Mouse (Mus musculus) midbrain, postnatal 0 days (tissue): Measurements from ENCODE around the gene Kcnc1. TPM values are rescaled to one million over a fixed set of nuclear protein-coding genes. Genes with fewer than 3 reads are reported as not detected.

Experiments used
- ATAC-seq: fragments of 200-750 bp; cut with Nextera tagmentation; 2 replicates; pipeline ENCODE4 v1.8.0; 2017; ENCODE audit warnings: moderate number of reproducible peaks, mild to moderate bottlenecking, moderate TSS enrichment, moderate library complexity; ENCODE audit not compliant: low FRiP score
- DNase-seq: peaks from one replicate; pipeline ENCODE4 v3.0.0-alpha.2; 2015; ENCODE audit warnings: low spot score
- H3K27ac ChIP-seq: fragments of 300-500 bp; sonication (generic); 2 replicates; pipeline ENCODE4 v1.5.1; 2014; ENCODE audit warnings: low read depth, mild to moderate bottlenecking, low read length, mixed read lengths
- H3K27me3 ChIP-seq: fragments of 300-500 bp; sonication (generic); 2 replicates; pipeline ENCODE4 v1.6.1; 2014; ENCODE audit warnings: low read length, control low read depth, mixed read lengths; ENCODE audit not compliant: insufficient read depth
- H3K36me3 ChIP-seq: fragments of 300-500 bp; sonication (generic); 2 replicates; pipeline ENCODE4 v1.6.1; 2014; ENCODE audit warnings: low read length, control low read depth, mixed read lengths; ENCODE audit not compliant: insufficient read depth
- H3K4me1 ChIP-seq: fragments of 300-500 bp; sonication (generic); 2 replicates; pipeline ENCODE4 v1.6.1; 2014; ENCODE audit warnings: mild to moderate bottlenecking, control low read depth, antibody characterized with exemption, low read length, mixed read lengths; ENCODE audit not compliant: insufficient read depth
- H3K4me2 ChIP-seq: fragments of 300-500 bp; sonication (generic); 2 replicates; pipeline ENCODE4 v1.6.1; 2014; ENCODE audit warnings: low read depth, mild to moderate bottlenecking, low read length, mixed read lengths; ENCODE audit not compliant: poor library complexity, severe bottlenecking
- H3K4me3 ChIP-seq: fragments of 300-500 bp; sonication (generic); 2 replicates; pipeline ENCODE4 v1.5.1; 2014; ENCODE audit warnings: low read depth, mild to moderate bottlenecking, low read length, moderate library complexity
- H3K9ac ChIP-seq: fragments of 300-500 bp; sonication (generic); replicated peaks from 2 replicates; pipeline ENCODE4 v1.6.1; 2014; ENCODE audit warnings: mild to moderate bottlenecking, low read length, moderate library complexity, mixed read lengths; ENCODE audit not compliant: poor library complexity, severe bottlenecking
- H3K9me3 ChIP-seq: fragments of 300-500 bp; sonication (generic); 2 replicates; pipeline ENCODE4 v1.6.1; 2016; ENCODE audit warnings: low read length, control low read depth
- CTCF ChIP-seq: IDR thresholded peaks from 2 replicates; pipeline ENCODE4 v1.5.1; 2016; ENCODE audit warnings: antibody characterized with exemption, mild to moderate bottlenecking
- WGBS: fragments of 180-500 bp; shearing (Covaris S2); extraction: QIAGEN DNeasy Blood & Tissue Kit; methylation state at CpG from one replicate; pipeline ENCODE4 v1.1.7; 2014; 5-methylcytosine and 5-hydroxymethylcytosine counted together
- polyA plus RNA-seq: library from polyadenylated mRNA; unstranded; fragments of >200 nt; fragmentation: Nextera tagmentation; extraction: Ambion mirVana; gene quantifications from 2 replicates; pipeline ENCODE4 v1.2.1, GENCODE M21; 2015
- total RNA-seq: library from RNA; depleted of rRNA; stranded (reverse); fragments of >200 nt; gene quantifications from 2 replicates; pipeline ENCODE4 v1.2.3, GENCODE M21; 2014

The Kcnc1 gene
- total and polyA plus RNA-seq, 2 experiments from 2014 or later = 24.0 to 44.9 TPM

DNA sequence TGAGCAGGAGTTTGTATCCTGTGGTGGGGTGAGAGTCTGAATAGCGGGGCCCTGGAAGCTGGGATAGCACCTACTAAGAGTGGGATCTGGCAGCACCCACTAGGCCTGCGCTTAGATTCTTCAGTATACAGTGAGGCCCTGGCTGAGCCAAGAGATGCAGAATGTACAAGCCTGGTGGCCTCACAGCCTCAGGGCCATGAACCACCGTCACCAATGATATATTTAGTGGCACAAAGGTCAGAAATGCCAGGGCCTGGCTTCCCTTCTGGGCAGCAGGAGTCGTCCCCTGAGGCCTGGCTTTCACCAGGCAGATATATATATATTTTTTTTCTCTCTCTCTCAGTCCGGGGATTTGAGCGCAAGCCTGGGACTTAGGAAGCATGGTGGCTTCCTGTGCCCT is 14.4 kb downstream of the Kcnc1 start:
- DNase-seq (no peak), ATAC-seq (no peak)
- Histone ChIP-seq H3K36me3 (no peaks in the 10 kb centered on the region), H3K4me1 (no peaks in the 10 kb centered on the region; the same call in none of the 2 replicates), H3K9me3 (no peaks in the 10 kb centered on the region), H3K4me2 (no peak overlapping the region), H3K27ac (no peak overlapping the region), H3K27me3 (no peaks in the 10 kb centered on the region), H3K9ac (no peak overlapping the region), H3K4me3 (no peak overlapping the region)
- no peak for TF ChIP-seq CTCF
- WGBS = 79% methylated on average over 6 of the region's 6 CpGs

DNA sequence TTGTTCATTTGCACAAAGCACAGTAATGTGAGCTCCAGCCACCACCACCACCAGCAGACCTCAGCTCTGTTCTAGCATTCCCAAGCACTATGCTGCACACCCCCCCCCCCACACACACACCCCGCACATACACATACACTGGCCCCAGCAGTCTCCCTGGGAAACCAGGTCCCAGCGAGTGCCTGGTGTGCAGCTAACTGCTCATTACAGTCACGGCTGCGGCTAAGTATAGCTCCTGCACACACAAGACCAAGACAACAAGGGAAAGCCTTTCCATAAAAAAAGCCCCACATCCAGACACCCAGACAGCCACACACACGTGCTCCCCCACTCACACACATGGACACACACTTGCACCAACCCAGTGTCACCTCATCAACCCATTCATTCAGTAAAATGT is 16.5 kb downstream of the Kcnc1 start:
- 72% methylated on average over 5 of the region's 5 CpGs for WGBS
- Histone ChIP-seq H3K27ac (no peak overlapping the region), H3K4me2 (no peak overlapping the region), H3K4me1 (no peaks in the 10 kb centered on the region; the same call in none of the 2 replicates), H3K36me3 (no peaks in the 10 kb centered on the region), H3K27me3 (no peaks in the 10 kb centered on the region), H3K9ac (no peak overlapping the region), H3K9me3 (no peaks in the 10 kb centered on the region), H3K4me3 (no peak overlapping the region)
- ATAC-seq (no peak), DNase-seq (no peak)
- TF ChIP-seq CTCF = no peak

DNA sequence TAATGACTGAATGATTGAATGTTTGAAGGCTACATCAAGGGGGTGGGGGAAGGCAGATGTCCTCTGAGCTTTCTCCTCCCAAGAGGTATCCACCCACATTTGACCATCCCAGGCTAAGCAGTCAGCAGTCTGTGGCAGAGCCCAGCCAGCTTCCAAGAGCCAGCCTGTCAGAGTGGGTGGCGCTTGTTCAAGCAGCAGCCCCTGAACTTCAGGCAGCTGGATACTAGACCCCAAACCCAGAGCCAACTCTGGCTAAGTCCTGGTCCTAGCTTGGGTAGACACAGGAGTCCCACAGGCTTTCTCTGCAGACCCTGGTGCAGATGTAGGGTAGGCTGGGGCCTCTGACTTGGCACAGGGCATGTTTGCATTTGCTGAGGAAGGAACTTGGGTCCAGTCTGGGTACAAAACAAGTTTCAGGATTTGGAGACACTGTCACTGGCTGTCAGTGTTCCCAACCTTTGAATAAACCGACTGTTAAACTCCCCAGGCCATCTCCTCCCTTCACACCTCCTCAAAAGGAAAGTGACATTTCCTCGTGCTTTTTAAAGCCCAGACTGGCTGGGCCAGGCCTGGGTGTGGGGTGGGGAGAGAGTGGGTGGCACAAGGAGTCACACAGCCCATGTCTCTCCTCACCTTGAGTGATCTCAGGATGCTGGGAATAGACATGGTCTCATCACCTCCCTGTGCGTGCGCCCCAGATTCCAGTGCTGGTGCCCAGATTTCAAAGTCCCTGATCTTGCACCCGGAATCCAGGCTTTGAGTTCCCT is 17.8 kb downstream of the Kcnc1 start:
- WGBS = 79% methylated on average over 6 of the region's 6 CpGs
- no peak for TF ChIP-seq CTCF
- no peaks in the 10 kb centered on the region for H3K9me3 ChIP-seq
- DNase-seq (no peak), ATAC-seq (no peak)
- H3K4me3 ChIP-seq = no peak overlapping the region
- H3K4me1 ChIP-seq = peaks cover 4% of the 10 kb centered on the region
- no peak overlapping the region for H3K9ac ChIP-seq
- H3K27ac ChIP-seq = no peak overlapping the region
- H3K36me3 ChIP-seq = no peaks in the 10 kb centered on the region
- no peak overlapping the region for H3K4me2 ChIP-seq
- H3K27me3 ChIP-seq = no peaks in the 10 kb centered on the region

DNA sequence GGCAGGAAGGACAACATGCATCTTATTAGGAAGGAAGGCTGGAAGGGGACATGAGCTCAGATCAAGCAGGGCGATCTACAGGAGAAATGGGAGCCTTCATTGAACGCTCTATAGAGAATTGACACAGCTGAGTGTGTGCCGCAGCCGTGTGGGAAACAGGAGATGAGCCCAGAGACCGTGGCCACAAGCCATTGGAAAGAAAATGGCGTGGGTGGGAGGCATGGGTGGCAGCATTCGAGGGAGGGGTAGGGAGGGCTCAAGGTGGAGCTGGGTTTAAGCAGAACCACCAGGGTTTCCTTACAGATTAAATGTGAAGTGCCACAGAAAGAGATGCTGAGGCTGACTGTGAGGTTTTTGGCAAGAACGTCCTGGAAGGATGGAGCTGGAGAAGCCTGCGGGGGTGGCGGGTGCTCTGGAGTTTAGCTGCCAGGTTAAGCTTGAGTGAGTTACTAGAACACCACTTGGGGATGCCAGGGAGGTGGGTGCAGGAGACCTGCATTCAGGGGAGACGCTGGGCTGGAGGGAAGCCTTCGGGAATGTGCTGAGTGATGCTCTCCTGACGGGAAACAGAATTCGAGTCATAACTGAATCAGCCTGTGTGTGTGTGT is 19.6 kb downstream of the Kcnc1 start:
- DNase-seq (no peak), ATAC-seq (no peak)
- TF ChIP-seq CTCF = no peak
- Histone ChIP-seq H3K4me1 (peaks cover 7% of the 10 kb centered on the region), H3K9ac (no peak overlapping the region), H3K9me3 (no peaks in the 10 kb centered on the region), H3K4me3 (no peak overlapping the region), H3K36me3 (no peaks in the 10 kb centered on the region), H3K27me3 (no peaks in the 10 kb centered on the region), H3K4me2 (no peak overlapping the region), H3K27ac (no peak overlapping the region)
- WGBS = 75% methylated on average over 14 of the region's 14 CpGs

DNA sequence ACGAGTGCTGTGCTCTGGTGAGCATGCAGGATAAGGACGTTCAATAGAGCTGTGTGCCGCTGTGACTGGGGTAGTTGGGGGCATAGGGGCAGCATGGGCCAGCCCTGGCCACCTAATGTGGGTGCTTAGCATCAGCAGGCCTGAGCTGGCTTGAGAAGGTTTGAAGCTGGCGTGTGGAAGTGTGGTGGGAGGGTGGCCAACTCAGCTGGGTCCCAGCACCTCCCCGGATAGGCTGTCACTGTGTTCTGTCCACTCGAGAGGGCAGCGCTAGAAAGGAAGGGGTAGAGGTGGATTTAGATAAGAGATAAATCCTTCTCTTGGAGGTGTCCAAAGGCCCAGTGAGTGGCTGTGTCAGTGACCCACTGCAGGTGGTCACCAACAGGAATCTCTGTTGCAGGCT is 21.2 kb downstream of the Kcnc1 start:
- no peaks in the 10 kb centered on the region for H3K36me3 ChIP-seq
- H3K9me3 ChIP-seq = no peaks in the 10 kb centered on the region
- H3K4me2 ChIP-seq = no peak overlapping the region
- H3K4me1 ChIP-seq = peaks cover 11% of the 10 kb centered on the region
- 80% methylated on average over 7 of the region's 7 CpGs for WGBS
- ATAC-seq = no peak
- H3K27ac ChIP-seq = no peak overlapping the region
- no peak for TF ChIP-seq CTCF
- DNase-seq = no peak
- H3K4me3 ChIP-seq = no peak overlapping the region
- no peaks in the 10 kb centered on the region for H3K27me3 ChIP-seq
- H3K9ac ChIP-seq = no peak overlapping the region

DNA sequence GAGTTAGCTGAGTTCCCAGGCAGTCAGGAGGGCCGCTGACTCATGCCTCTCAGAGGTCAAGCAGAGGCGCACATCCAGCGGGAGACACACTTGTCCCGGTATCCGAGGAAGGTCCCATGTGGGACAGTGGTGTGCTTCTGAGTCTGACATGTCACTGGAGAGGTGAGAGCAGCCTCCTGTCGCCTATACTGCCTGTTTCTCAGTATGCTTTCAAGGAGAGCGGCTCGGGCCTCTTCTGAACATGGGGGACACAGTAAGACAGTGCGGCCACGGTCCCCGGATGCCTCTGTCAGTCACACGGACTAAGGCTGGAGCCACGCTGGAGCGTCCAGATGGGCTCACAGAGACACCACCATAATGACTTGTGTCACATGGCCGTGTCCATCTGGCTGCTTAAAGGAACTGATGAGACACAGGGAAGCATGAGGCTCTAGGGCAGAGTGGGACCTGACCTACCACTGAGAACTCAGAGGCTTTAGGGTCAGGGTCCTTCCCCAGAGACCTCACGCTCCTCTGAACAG is 21.9 kb downstream of the Kcnc1 start:
- WGBS = 69% methylated on average over 16 of the region's 16 CpGs
- TF ChIP-seq CTCF = no peak
- Histone ChIP-seq H3K4me2 (no peak overlapping the region), H3K36me3 (no peaks in the 10 kb centered on the region), H3K27me3 (no peaks in the 10 kb centered on the region), H3K4me3 (no peak overlapping the region), H3K27ac (no peak overlapping the region), H3K9me3 (no peaks in the 10 kb centered on the region), H3K4me1 (peaks cover 11% of the 10 kb centered on the region), H3K9ac (no peak overlapping the region)
- ATAC-seq = no peak
- peak; percentile 51 for DNase-seq
